Mouse (Mus musculus) small intestine, adult 2 months (tissue): ENCODE measurements at regions not wholly inside any gene's neighbourhood (a gene's known extent, or its start where the extent isn't known, plus 50 kb on each side); places are given as distances from the start of the nearest gene placed in this dataset.

ENCODE experiments used
- H3K27ac ChIP-seq: fragments of 200-500 bp; 2 replicates; pipeline ENCODE4 v1.5.1; 2012; ENCODE audit warnings: low read depth, low read length, control low read depth, inconsistent platforms; ENCODE audit not compliant: insufficient read depth
- H3K27me3 ChIP-seq: fragments of 200-500 bp; 2 replicates; pipeline ENCODE4 v1.6.1; 2012; ENCODE audit warnings: mild to moderate bottlenecking, moderate library complexity, low read length, inconsistent platforms; ENCODE audit not compliant: control insufficient read depth, insufficient read depth
- H3K36me3 ChIP-seq: fragments of 200-500 bp; 2 replicates; pipeline ENCODE4 v1.6.1; 2012; ENCODE audit warnings: mild to moderate bottlenecking, low read length, control low read depth, inconsistent platforms; ENCODE audit not compliant: control insufficient read depth, insufficient read depth
- H3K4me1 ChIP-seq: fragments of 200-500 bp; 2 replicates; pipeline ENCODE4 v1.6.1; 2012; ENCODE audit warnings: low read length, inconsistent platforms, mixed read lengths; ENCODE audit not compliant: control insufficient read depth, insufficient read depth, insufficient read length
- H3K4me3 ChIP-seq: fragments of 200-500 bp; 2 replicates; pipeline ENCODE4 v1.5.1; 2012; ENCODE audit warnings: low read depth, mild to moderate bottlenecking, control low read depth, inconsistent platforms, low read length, moderate library complexity
- CTCF ChIP-seq: fragments of 200-500 bp; IDR thresholded peaks from 2 replicates; pipeline ENCODE4 v1.5.1; 2012; ENCODE audit warnings: low read depth, mild to moderate bottlenecking, control low read depth, inconsistent platforms, low read length, moderate library complexity, mixed read lengths; ENCODE audit not compliant: insufficient replicate concordance, insufficient read length; ENCODE audit errors: extremely low read depth
- POLR2A ChIP-seq: fragments of 200-500 bp; IDR thresholded peaks from 2 replicates; pipeline ENCODE4 v1.6.1; 2012; ENCODE audit warnings: low read depth, mild to moderate bottlenecking, control low read depth, inconsistent platforms, low read length, moderate library complexity
- WGBS: fragments of 180-500 bp; shearing (Covaris S2); methylation state at CpG from one replicate; pipeline ENCODE4 v1.1.7; 2018; 5-methylcytosine and 5-hydroxymethylcytosine counted together

GRCm38 (mm10) chr6:117613656-117614350 lies 227.2 kb upstream of the Zfp637 start:
- 73% methylated on average over 11 of the region's 11 CpGs for WGBS
- Histone ChIP-seq H3K4me1 (no peaks in the 10 kb centered on the region), H3K27me3 (no peaks in the 10 kb centered on the region), H3K36me3 (no peaks in the 10 kb centered on the region), H3K27ac (no peak overlapping the region), H3K4me3 (no peak overlapping the region)
- no peak for TF ChIP-seq POLR2A

GRCm38 (mm10) chr6:117614386-117614785 lies 226.6 kb upstream of the Zfp637 start:
- WGBS: 85% methylated on average over 6 of the region's 6 CpGs
- TF ChIP-seq CTCF (no peak), POLR2A (no peak)
- Histone ChIP-seq H3K36me3 (no peaks in the 10 kb centered on the region), H3K27ac (no peak overlapping the region), H3K4me1 (no peaks in the 10 kb centered on the region), H3K4me3 (no peak overlapping the region), H3K27me3 (no peaks in the 10 kb centered on the region)

GRCm38 (mm10) chr6:117617168-117617567 lies 223.8 kb upstream of the Zfp637 start:
- TF ChIP-seq POLR2A: no peak
- no peak for TF ChIP-seq CTCF
- Histone ChIP-seq H3K27ac (no peak overlapping the region), H3K27me3 (no peaks in the 10 kb centered on the region), H3K4me1 (no peaks in the 10 kb centered on the region), H3K36me3 (no peaks in the 10 kb centered on the region), H3K4me3 (no peak overlapping the region)
- 41% methylated on average over 6 of the region's 6 CpGs for WGBS

GRCm38 (mm10) chr6:117617951-117618350 lies 223.0 kb upstream of the Zfp637 start:
- Histone ChIP-seq H3K36me3 (no peaks in the 10 kb centered on the region), H3K4me1 (no peaks in the 10 kb centered on the region), H3K4me3 (no peak overlapping the region), H3K27me3 (no peaks in the 10 kb centered on the region), H3K27ac (no peak overlapping the region)
- TF ChIP-seq CTCF (no peak), POLR2A (no peak)
- WGBS: 83% methylated on average over 4 of the region's 4 CpGs

GRCm38 (mm10) chr6:117619606-117620005 lies 221.4 kb upstream of the Zfp637 start:
- no peak overlapping the region for H3K27ac ChIP-seq
- H3K4me1 ChIP-seq: no peaks in the 10 kb centered on the region
- WGBS: 56% methylated on average over 2 of the region's 2 CpGs
- H3K27me3 ChIP-seq: no peaks in the 10 kb centered on the region
- no peaks in the 10 kb centered on the region for H3K36me3 ChIP-seq
- no peak overlapping the region for H3K4me3 ChIP-seq
- TF ChIP-seq CTCF (no peak), POLR2A (no peak)

- TF ChIP-seq CTCF (no peak), POLR2A (no peak)
- H3K4me1 ChIP-seq: no peaks in the 10 kb centered on the region
- H3K4me3 ChIP-seq: no peak overlapping the region
- no peak overlapping the region for H3K27ac ChIP-seq
- no peaks in the 10 kb centered on the region for H3K27me3 ChIP-seq
- WGBS: 73% methylated on average over 6 of the region's 6 CpGs
- no peaks in the 10 kb centered on the region for H3K36me3 ChIP-seq
These were observed 218.5 kb upstream of the Zfp637 start for GRCm38 (mm10) chr6:117622446-117622845.

GRCm38 (mm10) chr6:117622946-117623345 lies 218.0 kb upstream of the Zfp637 start:
- Histone ChIP-seq H3K27ac (no peak overlapping the region), H3K36me3 (no peaks in the 10 kb centered on the region), H3K4me3 (no peak overlapping the region), H3K4me1 (no peaks in the 10 kb centered on the region), H3K27me3 (no peaks in the 10 kb centered on the region)
- no peak for TF ChIP-seq CTCF
- TF ChIP-seq POLR2A: no peak

- WGBS: 70% methylated on average over 5 of the region's 5 CpGs
- Histone ChIP-seq H3K36me3 (no peaks in the 10 kb centered on the region), H3K27me3 (no peaks in the 10 kb centered on the region), H3K27ac (no peak overlapping the region), H3K4me1 (no peaks in the 10 kb centered on the region), H3K4me3 (no peak overlapping the region)
- TF ChIP-seq CTCF (no peak), POLR2A (no peak)
These were observed 215.3 kb upstream of the Zfp637 start for GRCm38 (mm10) chr6:117625716-117626115.
